Mouse (Mus musculus) layer of hippocampus, adult 11-12 months (tissue): Measurements from ENCODE around the gene Efcab12.

ENCODE experiments used
- DNase-seq: peaks from one replicate; pipeline ENCODE4 v3.0.0; 2022; ENCODE audit warnings: low spot score

Efcab12 gene

GRCm38 (mm10) chr6:115791842-115792686 is 46.1 kb downstream of the Efcab12 start:
- DNase-seq: peak; percentile 21

GRCm38 (mm10) chr6:115791016-115791415 is 47.2 kb downstream of the Efcab12 start:
- no peak for DNase-seq

GRCm38 (mm10) chr6:115782781-115783180 is 55.4 kb downstream of the Efcab12 start:
- no peak for DNase-seq

DNA sequence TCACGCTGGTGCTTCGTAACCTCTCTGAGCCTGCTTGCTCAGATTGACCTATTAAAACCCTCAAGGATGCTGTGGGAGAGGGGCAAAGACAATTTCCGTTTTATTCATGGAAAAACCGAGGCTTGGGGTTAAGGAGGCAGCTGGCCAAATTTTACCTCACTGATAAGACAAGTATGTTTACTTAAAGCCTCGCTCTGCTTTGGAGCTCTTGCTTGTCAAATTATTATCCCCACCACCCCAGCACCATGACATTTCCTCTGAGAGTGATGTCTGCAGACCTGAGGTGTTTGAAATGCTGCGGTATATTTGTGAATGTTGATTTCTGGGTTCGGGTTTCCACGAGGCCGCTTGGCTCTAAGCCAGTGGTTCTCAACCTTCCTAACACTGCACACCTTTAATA is 61.8 kb downstream of the Efcab12 start:
- no peak for DNase-seq

GRCm38 (mm10) chr6:115775838-115776237 is 62.4 kb downstream of the Efcab12 start:
- no peak for DNase-seq

- DNase-seq: no peak
Measured at GRCm38 (mm10) chr6:115774501-115774921, 63.7 kb downstream of the Efcab12 start, which contains the start of gene Cand2. Gene Cand2, plus strand, starts transcription at chr6:115774538.

GRCm38 (mm10) chr6:115773966-115774413 is 64.2 kb downstream of the Efcab12 start:
- DNase-seq: no peak

DNA sequence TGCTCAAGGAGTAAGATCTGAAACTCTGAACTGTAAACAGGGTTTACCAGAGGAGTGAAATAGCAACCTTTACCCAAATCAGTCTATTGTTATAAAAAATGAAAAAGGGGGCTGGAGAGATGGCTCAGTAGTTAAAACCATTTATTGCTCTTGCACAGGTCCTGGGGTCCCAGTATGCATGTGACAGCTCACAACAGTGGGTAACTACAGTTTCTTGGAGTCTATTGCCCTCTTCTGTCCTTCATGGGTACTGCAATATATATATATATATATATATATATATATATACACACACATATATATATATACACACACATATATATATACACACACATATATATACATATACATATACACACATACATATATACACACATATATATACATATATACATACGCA is 65.6 kb downstream of the Efcab12 start:
- no peak for DNase-seq

GRCm38 (mm10) chr6:115772201-115772600 is 66.0 kb downstream of the Efcab12 start:
- DNase-seq: no peak

GRCm38 (mm10) chr6:115770852-115771251 is 67.4 kb downstream of the Efcab12 start:
- no peak for DNase-seq

GRCm38 (mm10) chr6:115770059-115770670 is 68.0 kb downstream of the Efcab12 start:
- no peak for DNase-seq

- DNase-seq: no peak
Measured at GRCm38 (mm10) chr6:115768207-115768606, 70.0 kb downstream of the Efcab12 start.

DNA sequence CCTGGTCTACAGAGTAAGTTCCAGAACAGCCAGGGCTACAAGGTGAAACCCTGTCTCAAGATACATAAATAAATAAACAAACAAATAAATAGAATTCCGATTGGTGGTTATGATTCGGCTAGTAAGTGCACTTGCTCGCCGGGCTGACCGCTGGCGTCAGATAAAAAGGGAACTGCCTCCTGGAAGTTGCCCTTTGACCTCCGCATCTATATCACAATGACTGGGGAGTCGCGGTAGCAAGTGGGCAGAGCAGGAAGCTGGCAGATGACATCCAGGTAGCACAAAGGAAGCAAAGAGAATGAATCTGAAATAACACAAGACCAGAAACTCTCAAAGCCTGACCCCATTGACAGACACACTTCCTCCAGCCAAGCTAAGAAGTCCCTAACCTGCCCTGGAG is 70.9 kb downstream of the Efcab12 start:
- no peak for DNase-seq

- DNase-seq: peak; percentile 44
Measured at GRCm38 (mm10) chr6:115764179-115764578, 74.0 kb downstream of the Efcab12 start.

DNA sequence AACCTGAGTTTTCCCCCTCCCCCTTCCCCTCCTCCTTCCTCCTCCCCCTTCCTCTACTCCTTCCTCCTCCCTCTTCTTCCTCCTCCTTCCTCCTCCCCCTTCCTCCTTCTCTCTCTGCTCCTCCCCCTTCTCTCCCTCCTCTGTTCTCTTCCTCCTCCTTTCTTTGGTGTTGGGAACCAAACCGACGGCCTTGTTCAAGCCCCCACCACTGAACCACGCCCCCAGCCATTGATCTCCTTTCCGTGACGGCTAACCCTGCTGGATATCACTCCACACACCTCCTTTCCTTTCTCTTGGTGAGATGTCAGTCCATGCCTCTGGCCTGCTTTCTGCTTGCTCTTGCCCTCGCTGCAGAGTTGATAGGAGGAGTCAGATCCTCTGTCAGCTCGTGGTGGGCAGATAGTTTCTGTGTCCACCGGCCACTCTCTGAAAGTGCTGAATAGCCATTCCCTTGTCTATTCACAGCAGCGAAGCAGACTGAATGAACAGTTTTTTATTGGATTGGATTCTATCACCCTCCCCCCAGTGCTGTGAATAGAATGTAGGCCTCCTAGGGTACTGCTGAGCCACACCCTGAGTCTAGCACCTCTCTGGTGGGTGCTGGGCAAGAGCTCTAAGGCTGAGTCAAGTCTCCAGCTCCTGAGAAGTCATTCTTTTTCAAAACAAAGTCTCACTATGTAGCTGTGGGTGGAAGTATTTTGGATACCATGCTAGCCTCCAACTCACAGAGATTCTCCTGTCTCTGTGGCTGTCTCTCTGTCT is 76.0 kb downstream of the Efcab12 start, which contains the start of gene Tmem40:
Tmem40 (minus strand) TSS at position 416 of the 762 bp plus-strand sequence.
- no peak for DNase-seq

DNA sequence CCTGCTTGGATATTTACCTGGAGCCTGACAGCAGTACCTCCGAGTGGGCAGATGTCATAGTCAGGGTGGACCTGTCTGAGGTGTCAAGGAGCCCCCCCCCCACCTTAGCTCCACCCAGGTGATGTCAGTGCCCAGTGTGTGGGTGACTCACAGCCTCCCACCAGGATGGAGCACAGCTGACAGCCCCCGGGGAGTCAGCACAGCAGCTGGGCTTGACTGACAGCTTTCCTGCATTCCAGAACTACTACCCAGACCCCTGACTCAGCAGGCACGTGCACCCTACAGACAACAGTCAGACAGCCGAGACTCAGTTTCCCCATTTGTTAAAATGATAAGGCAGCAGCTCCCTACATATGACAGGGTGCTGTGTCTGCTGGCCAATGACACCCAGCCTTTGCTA is 77.2 kb downstream of the Efcab12 start:
- no peak for DNase-seq
